Mouse (Mus musculus): ENCODE measurements around the gene Gm14326. TPM values are rescaled to one million over a fixed set of nuclear protein-coding genes. Genes with fewer than 3 reads are reported as not detected.
"Not testable (repeated sequence)": the region's sequence is repeated elsewhere in the genome, so short reads cannot be mapped to it uniquely, and the experiment has no call there.

The Gm14326 gene
- total RNA-seq (2021), result 10 to 100 TPM; 58.6 to 69.6 TPM
- long read RNA-seq, experiment 1, transcript Gm14326-201 (4 exons, 767 nt), result major isoform, 15 of 24 reads
- long read RNA-seq, experiment 1, partial matches to known transcripts, result 4 of 24 reads
- long read RNA-seq, experiment 1, other reads (novel, unspliced or antisense), result 1 of 24 reads
- long read RNA-seq, experiment 2, transcript Gm14326-201 (4 exons, 767 nt), result major isoform, 18 of 32 reads
- long read RNA-seq, experiment 2, partial matches to known transcripts, result 2 of 32 reads
- long read RNA-seq, experiment 2, other reads (novel, unspliced or antisense), result 8 of 32 reads

DNA sequence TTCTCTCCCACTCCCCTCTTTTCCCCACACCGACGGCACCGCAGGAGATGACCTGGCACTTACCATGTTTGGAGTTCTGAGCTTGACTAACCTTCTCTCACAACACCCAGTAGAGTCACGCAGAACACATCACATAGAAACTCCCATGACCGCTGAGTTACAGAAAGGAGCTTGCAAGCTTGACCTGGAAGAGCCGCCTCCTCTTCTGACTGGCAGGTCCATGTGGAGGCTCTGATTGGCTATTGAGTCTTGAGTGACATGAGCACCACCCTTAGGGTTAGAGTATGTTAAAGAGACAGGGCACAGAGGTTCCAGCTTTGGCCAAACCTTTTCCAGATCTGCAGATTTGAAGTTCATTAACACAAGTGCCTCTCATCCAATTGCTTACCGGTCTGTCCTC, at the start of gene Gm14326:
Gm14326 (minus strand) TSS at position 153 of the 400 bp plus-strand sequence.
- DNase-seq (ENCODE audit: low spot score in 2 of 2), result peak; percentile 76 to 92

DNA sequence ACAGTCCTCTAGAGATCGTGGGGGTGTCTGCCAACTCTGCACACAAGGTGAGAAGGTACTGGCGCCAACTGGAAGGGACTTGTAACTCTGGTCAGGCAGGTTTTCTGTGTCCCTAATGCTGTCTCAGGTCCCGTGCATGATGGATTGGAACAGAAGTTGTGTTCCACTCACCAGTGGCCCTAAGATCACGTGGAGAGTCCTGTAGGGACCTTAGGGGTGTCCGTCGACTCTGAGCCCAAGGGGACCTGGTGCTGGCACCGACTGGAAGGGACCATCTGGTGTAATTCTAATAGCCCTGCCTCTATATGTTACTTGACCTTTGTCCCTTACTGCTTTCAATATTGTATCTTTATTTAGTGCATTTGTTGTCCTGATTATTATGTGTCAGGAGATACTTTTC, 17.7 kb upstream of the Gm14326 start:
- not testable (repeated sequence) for DNase-seq (ENCODE audit: low spot score in 2 of 2)

GRCm38 (mm10) chr2:177956734-177957133, 363 bp downstream of the Gm14326 start:
- DNase-seq (ENCODE audit: low spot score in 2 of 2), result peak; percentile 12 to 43

- not testable (repeated sequence) for DNase-seq (ENCODE audit: low spot score in 2 of 2)
These were observed 31.5 kb downstream of the Gm14326 start, which contains the start of gene Zfp972 for GRCm38 (mm10) chr2:177925563-177926103. TSS of gene Zfp972 (minus strand) at chr2:177925613.

GRCm38 (mm10) chr2:177903276-177903675, 53.8 kb downstream of the Gm14326 start:
- not testable (repeated sequence) for DNase-seq (ENCODE audit: low spot score in 2 of 2)

DNA sequence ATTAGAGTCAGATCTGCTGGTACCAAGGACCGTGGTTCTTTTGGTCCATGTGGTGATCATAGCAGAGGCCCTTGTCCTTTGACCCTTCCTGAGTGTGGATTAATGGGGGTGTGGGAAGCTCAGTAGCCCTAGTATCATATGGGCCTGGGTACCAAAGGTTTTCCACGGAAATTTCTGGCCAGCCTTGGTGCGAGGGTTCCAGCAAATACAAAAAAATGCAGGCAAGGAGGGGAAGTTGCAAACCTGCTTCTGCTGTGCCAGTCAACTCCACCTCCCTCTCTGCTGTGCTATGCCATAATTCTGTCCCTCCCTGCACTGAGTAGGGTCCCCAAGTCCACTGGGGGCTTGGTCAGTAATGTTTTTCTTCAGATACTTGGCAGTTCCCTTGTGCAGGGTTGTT, 58.9 kb downstream of the Gm14326 start:
- not testable (repeated sequence) for DNase-seq (ENCODE audit: low spot score in 2 of 2)

- not testable (repeated sequence) for DNase-seq (ENCODE audit: low spot score in 2 of 2)
These were observed 60.0 kb downstream of the Gm14326 start, which contains the start of gene Gm14327 for GRCm38 (mm10) chr2:177897046-177897578. TSS of gene Gm14327 (plus strand) at chr2:177897096.

- DNase-seq (ENCODE audit: low spot score in 2 of 2), result not testable (repeated sequence)
These were observed 69.4 kb downstream of the Gm14326 start for GRCm38 (mm10) chr2:177887743-177888142.

Other genes starting within 250 kb of the Gm14326 start
- 10 to 100 TPM; 35.9 to 43.1 TPM for gene Gm14322, start 198.0 kb downstream of the Gm14326 start, total RNA-seq (2021)
- 100 to 1,000 TPM; 148 to 150 TPM for gene Gm14325, start 117.0 kb downstream of the Gm14326 start, total RNA-seq (2021)
- 1 to 10 TPM; 7.2 to 8.4 TPM for gene Gm14327, start 60.2 kb downstream of the Gm14326 start, total RNA-seq (2021)
- gene Zfp972, start 31.7 kb downstream of the Gm14326 start, total RNA-seq (2021), result 1 to 10 TPM; 1.3 to 1.8 TPM
- gene Zfp971, start 66.0 kb upstream of the Gm14326 start, total RNA-seq (2021), result 10 to 100 TPM; 32.2 to 33.8 TPM
- 10 to 100 TPM; 20.5 to 25.3 TPM for gene Zfp931, start 121.2 kb upstream of the Gm14326 start, total RNA-seq (2021)
- gene Phactr3, start 161.7 kb upstream of the Gm14326 start, total RNA-seq (2021), result 100 to 1,000 TPM; 134 to 144 TPM